Mouse (Mus musculus) embryonic fibroblast, embryonic 13.5 days (primary cell): ENCODE results near the gene Mtrr.

Source experiments
- CTCF ChIP-seq: IDR thresholded peaks from 2 replicates; pipeline ENCODE4 v1.5.1; 2011; ENCODE audit warnings: mild to moderate bottlenecking, control low read depth, low read length, moderate library complexity, borderline replicate concordance; ENCODE audit not compliant: insufficient read depth
- POLR2A ChIP-seq: IDR thresholded peaks from 2 replicates; pipeline ENCODE4 v1.6.1; 2011; ENCODE audit warnings: low read depth, mild to moderate bottlenecking, control low read depth, low read length, moderate library complexity

GRCm38 (mm10) chr13:68607652-68608405 is 25.9 kb upstream of the Mtrr start:
- TF ChIP-seq CTCF (no peak), POLR2A (0 out of 2 replicates have a peak, but pooled peaks have one; percentile 21)
